Mouse (Mus musculus) brain, adult 2 months (tissue): ENCODE data around the gene 4933434E20Rik.
A peak's percentile ranks its signal among the peaks of the same experiment; 100 is the strongest.

Experiments used
- DNase-seq: peaks from one replicate; pipeline ENCODE4 v3.0.0; 2011; ENCODE audit warnings: low read depth, low spot score

4933434E20Rik gene

DNA sequence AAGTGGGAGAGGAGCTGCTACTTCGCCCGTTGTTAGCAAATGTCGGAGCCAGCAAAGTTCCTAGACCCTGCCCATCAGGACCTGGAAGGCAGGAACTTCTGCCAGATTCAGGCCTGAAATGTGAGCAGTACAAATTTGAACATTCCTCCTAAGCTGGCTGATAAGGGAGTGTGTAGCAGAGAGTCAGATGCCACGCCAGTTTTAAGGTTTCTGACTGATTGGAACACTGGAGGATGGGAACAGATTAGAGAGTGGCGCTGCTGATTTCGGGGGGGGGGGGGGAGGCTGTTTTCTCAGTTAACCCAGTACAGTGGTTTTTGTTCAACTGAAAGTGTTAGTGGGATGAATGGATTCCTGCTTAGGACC is 29.0 kb downstream of the 4933434E20Rik start:
- DNase-seq: no peak

DNA sequence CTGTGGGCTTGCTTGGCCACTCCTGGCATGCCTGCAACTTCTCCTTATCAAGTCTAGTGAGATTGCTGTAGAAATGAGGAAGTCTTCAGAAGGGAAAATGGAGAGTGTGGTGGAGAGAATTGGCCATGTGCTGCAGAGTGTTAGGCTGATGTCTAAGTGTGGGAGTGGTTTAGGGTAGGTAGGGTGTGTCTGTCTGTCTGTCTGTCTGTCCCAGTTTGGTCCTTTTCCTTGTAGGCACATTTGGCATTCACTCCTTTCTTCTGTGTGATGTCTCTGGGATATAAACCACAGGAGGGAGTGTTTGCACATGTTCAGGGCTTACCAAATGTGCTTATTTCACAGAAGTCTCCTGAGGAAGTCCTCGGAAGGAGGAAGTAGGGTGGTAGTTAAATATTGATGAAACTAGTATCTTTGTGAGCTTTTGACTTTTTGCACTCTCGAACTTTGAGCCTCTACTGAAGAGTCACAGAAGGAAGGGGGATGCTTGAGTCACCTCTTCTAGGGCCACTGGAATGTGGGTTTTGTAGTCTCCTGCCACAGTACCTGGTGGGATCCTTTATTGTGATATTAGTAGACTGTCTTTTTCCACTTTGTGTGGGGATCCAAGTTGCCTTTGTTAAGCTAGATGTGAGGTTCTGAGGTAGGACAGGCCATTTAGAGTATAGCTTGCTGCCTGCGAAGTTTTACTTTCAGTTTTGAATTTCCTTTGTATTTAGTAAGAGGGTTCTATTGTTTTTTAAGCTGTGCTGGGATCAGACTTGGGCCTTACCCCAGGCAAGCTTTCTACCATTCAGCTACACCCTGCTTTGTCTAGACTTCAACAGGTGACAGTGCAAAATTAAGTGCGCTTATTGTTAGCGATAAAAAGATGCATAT is 30.2 kb downstream of the 4933434E20Rik start:
- peak; percentile 26 for DNase-seq

DNA sequence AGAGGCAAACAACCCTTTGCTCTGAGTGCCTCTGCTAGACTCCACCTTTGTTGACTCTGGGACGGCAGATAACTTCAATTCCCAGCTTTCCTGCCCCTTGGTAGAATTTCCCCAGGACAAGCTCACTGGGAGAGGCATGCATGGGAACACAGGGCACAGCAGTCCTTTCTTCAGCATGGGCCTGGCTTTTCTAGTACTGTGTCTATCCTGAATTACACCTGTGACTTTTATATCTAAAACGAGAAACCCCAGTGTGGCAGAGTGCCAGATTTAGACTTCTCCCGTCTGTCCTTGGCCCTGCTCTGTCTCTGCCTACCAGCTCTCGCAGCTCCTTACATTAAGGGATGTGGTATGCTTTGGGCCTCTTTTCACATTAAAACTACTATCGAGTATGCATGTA is 31.6 kb downstream of the 4933434E20Rik start:
- peak; percentile 30 for DNase-seq

DNA sequence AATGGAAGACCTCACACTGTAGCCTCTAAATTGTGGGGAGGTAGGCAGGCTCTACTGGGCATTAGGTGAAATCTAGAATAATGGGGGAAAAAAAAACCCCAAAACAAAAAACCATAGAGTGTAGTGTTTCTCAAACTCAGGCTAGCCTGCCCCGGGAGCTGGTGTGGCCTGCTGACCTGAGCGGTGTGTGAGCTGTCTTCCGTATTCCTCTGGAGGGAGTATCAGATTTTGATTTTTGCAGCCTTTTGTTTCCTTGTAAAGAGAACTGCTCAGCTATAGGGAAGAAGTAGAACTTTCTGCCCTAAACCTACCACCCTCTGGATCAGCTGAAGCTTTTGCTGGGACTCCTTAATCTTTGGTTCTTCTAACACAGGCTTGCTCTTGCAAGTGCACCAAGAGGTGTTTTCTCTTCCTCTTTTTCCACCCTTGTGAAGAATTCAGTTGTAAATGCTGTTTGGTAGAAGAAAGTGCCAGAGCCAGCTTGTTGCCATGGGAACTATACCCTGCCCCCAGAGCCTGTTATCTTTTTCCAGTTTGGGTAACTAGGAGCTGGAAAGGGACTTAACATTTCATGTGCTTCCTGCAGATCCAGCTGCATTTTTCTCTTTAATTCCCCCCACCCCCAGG is 32.4 kb downstream of the 4933434E20Rik start:
- DNase-seq: peak; percentile 88

DNA sequence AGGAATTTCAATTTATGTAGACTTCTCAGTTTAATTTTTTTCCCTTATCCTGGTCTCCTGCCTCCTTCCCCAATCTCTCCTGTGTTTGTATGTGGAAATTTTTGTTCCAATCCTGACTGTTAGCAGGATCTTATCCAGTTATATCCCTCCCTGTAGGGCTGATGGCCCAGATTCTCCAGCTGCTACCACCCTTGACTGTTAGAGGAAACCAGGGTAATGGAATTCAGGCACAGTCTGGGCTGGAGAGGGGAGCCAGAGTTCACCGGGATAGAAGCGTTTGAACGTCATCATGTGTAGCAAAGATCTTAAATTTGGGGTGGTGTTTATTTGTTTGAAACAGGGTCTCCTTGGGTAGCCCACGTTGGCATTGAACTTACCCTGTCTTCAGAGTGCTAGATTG is 33.4 kb downstream of the 4933434E20Rik start:
- DNase-seq: peak; percentile 47

DNA sequence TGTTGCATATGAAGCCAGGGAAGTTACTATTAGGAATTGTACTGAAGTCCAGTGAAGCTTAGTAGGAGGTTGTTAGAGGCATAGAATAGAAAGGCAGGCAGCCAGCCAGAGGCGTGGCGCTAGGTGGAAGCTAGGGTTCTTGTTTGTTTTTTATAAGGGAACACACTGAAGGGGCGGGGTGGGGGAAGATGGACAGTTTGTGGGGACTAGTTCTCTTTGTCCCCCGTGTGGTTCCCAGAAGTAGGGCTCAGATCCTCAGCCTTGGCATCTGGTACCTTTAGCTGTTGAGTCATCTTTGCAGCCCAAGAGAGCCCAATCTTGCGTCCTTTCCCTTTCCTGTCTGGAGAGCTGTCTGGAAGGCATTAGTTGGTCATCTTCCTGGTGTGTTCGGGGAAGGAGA is 33.8 kb downstream of the 4933434E20Rik start:
- peak; percentile 48 for DNase-seq

DNA sequence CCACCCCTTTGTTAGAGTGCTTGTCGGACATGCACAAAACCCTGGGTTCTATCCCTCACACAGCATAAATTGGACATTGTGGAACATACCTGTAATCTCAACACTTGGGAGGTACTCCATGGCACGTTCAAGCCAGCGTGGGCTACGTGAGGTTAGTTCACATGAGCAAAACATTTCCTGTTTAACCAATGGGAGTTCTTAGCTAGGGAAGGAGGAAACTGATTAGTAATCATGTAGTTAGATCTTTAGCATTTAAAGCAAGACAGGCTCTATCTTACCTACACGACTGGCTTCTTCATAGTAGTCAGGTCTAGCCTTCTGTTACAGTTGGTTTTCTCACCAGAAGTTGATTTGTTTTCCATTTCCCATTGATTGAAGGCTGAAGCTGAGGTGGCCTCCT is 34.6 kb downstream of the 4933434E20Rik start:
- no peak for DNase-seq

DNA sequence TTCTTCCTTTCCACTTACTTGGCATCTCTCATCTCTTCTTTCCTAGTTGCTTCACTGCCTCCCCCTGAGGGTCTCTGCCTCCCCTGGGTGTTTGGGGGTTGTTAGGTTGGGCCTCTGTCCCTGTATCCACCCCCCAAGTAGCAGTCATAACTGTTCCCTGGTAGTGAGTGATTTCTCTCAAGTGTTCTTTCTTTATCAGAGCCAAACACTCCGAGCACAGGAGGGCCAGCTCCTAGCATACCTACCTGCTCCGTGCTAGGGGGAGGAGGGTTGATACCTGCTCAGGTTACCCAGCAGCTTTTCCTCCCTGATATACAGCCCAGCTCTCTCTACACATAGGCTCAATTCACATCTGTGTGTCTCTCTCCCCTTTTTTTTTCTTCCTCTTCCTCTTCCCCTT is 37.2 kb downstream of the 4933434E20Rik start:
- no peak for DNase-seq

DNA sequence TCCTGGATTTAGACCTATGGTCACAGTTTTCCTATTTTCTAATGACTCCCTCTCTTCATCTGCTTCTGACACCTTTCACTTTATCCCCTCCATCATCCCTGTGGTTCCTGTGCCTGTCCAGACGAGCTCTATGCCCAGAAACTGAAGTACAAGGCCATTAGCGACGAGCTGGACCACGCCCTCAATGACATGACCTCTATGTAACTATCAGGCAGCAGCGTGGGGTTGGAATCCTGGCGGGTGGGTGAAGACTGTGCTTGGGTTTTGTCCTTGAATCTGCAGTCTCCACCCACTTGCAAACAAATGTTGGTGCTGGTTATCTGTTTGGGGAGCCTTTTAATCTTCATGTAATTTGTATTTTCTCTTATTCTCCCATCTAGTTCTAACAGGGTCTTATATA is 39.5 kb downstream of the 4933434E20Rik start:
- no peak for DNase-seq

DNA sequence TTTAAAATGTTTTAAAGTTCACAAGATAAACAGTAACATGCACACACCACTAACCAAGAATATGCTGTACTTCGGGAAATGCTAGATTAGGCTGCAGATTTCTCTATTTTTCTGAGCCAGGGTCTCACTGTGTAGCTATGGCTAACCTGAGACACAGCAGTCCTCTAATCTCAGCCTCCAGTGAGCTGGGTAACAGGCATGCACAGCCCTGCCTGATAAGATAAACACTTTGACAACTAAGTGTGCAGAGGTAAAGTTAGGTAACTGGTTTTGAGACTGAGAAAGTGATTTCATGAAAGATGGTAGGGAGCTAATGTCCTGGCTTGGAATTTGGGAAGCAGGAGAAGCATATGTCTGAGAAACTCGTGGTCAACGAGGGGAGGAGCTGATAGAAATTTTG is 43.0 kb downstream of the 4933434E20Rik start:
- no peak for DNase-seq

DNA sequence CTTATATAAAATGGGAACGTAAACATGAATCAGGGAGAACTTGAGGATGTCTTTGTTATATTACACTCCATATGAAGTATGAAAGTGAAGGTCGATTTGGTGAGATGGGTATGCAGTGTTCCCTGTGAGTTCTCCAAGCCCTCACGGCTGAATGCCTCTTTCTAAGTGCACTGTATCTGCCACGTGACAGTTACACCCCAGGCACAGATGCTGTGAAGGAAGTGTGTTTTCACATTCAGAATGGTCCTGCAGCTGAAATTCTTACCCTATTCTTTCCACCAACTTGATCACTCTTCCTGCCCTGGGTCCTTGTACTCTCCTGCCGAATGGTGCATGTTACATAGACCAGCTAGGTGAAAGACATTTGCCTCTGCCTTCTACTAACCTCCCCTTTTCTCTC is 46.5 kb downstream of the 4933434E20Rik start:
- DNase-seq: peak; percentile 68

DNA sequence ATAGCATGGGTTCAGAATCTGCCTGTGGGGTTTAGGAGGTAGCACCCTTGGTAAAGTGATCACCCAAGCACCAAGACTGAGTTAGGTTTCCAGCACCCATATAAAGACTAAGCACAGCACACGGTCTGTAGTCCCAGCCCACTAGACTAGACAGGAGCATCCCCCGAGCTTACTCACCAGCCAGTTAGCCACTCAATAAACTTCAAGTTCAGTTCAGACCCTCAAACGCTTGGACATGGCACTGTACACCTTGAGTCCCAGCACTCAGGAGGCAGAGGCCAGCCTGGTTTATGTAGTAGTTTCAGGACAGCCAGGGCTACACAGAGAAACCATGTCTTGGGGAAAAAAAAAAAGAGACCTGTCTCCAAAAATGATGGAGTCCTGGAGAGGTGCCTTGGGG is 49.6 kb downstream of the 4933434E20Rik start:
- DNase-seq: no peak

DNA sequence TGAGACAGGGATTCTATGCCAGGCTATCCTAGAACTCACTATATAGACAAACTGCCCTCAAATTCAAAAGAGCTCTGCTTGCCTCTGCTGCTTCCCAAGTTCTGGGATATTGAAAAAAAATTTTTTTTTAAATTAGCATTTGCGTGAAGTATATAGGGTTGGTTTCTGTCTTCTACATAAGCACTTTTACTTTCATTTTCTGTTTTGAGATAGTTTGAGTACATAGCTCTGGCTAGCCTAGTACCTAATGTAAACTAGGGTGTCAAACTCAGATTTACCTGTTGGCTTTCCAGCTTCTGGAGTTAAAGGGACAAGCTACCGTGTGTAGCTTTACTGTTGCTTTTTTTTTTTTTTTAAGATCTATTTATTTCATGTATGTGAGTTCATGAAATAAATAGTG is 50.2 kb downstream of the 4933434E20Rik start:
- no peak for DNase-seq

DNA sequence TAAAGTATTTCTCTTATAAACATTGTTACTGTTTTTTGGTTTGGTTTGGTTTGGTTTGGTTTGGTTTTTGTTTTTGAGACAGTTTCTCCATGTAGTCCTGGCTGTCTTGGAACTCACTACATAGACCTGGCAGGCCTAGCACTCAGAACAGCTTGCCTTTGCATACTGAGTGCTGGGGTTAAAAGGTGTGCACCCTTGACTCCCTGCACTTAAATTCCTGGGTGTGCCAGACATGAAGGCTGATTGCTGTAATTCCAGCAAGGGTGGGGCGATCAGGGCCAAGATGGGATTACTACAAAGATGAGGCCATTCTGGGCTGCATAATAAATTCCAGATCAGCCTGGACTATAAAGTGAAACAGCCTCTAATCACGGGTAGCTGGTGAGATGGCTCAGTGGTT is 50.8 kb downstream of the 4933434E20Rik start:
- DNase-seq: no peak

DNA sequence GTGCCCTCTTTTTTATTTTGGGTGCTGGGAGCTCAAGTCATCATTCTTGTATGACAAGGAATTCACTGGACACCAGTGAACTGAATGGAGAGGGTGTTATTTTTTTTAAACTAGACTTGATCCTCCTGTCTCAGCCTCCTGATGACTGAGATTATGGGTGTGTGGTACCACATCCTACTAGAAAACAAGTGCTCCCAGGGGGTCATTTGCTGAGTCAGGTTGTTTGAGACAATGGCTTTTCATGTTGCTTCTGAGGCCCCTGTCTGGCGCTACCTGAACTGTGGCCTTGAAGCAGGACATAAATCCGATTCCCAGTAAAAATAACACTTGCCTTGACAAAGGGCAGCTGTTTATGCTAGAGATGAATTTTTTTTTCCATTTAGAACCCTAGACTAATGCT is 51.7 kb downstream of the 4933434E20Rik start:
- DNase-seq: no peak

DNA sequence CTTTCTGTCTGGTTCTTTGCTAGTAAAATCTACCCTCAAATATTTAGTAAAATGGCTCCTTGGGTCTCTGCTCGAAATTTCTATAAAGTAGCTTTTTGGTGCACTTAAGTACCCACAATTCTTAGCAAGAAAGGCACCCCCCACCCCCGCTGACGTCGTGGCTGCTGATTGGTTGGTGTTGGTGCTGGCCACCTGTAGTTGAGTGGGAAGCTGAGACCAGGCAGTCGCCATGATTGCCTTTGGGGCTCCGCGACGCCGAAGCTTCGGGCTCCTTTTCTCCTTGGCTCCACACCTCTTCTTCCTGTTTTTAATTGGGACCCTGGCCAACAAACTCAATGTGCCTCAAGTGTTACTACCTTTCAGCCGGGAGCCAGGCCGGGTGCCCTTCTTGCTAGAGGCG is 52.5 kb downstream of the 4933434E20Rik start, which contains the start of gene Nup210l:
Gene Nup210l, plus strand, starts transcription at position 195 of the 400 bp plus-strand sequence.
- DNase-seq: no peak

DNA sequence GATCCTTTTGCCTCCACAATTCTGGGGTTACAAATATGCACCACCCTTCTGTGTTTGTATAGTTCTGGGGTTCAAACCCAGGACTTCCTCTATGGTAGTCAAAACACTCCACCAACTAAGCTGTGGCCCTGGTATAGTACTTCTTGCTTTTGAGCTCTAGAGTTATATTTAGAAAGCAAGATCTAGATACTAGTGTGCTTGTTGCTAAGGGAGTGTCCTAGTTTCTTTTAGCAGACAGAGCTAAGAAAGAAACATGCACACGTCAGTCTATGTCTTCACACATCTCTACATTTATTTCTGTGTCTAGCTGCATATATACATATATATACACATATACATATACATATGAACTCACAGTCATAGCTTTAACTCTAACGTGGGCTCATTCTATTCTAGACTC is 60.3 kb downstream of the 4933434E20Rik start:
- DNase-seq: peak; percentile 56

DNA sequence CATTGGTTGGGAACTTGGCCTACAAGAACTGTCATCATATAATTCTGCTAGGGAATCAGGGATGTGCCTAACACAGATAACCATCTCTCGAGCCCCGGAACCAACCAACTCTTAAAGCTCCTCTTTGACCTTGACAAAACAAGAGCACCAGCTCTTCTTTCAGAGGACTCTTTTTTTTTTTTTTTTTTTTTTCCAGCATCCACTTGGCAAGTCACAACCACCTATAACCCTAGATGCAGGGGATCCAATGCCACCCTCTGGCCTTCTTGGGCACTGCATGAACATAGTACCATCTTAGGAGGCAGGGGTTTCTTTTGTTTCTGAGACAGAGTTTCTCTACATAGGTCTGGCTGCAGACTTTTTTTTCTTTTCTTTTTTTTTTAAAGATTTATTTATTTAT is 62.9 kb downstream of the 4933434E20Rik start:
- DNase-seq: peak; percentile 25

DNA sequence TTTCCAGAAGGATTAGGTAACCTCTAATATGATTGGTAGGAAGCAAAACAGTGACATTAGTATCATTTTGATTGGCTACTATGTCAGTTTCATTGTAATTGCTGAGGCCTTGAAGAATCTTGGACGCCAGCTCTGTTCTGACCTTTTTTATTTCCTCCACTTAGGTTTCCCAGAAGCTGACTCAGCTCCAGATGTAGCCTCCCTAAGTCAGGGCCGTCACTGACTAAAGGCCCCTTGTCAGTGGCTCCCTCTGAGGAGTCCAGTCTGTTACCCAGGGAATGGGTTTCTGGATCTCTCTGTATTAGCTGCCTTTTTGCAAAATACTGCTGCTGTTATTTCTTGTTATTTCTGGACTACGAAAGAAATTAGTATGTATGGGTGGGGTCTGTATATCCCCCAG is 64.1 kb downstream of the 4933434E20Rik start:
- DNase-seq: no peak
